Comparison of ENCODE assay signal across 8 mouse cellular contexts in genomic region chr16:4077384-4078061, GRCm38 (mm10). TPM values are rescaled to one million over a fixed set of nuclear protein-coding genes. Genes with fewer than 3 reads are reported as not detected.
DNase-seq lines count a peak whose midpoint lies in the region; ATAC-seq and TF ChIP-seq lines count a peak whose summit lies in the region.

Gene Trap1 (minus strand): TSS chr16:4077827.

- peak; percentile 93 to 95 for TF ChIP-seq POLR2A in MEL (IDR thresholded peaks at IDR 0.05; ENCODE audit: control insufficient read depth in 1 of 2, insufficient read depth in 1 of 2, low read depth in 1 of 2, low read length in 2 of 2, poor library complexity in 1 of 2)
- TF ChIP-seq POLR2A in cerebellum, adult 2 months (IDR thresholded peaks at IDR 0.05; ENCODE audit: borderline replicate concordance, insufficient read depth, low read length), result peak; percentile 85

- no peak for TF ChIP-seq RAD21 in MEL (IDR thresholded peaks at IDR 0.05; ENCODE audit: low read depth, low read length)

- peak; percentile 87 to 89 for ATAC-seq in hematopoietic stem cell, adult 5-6 weeks (replicated peaks in 1 of 2; ENCODE audit: insufficient read depth in 1 of 2, low FRiP score in 2 of 2, low TSS enrichment in 1 of 2, low read depth in 1 of 2, poor library complexity in 2 of 2, severe bottlenecking in 2 of 2)
- peak; percentile 98 for ATAC-seq in lung, embryonic 16.5 days (ENCODE audit: low read depth)

- peak; percentile 95 for DNase-seq in MEL (ENCODE audit: low read depth, low spot score)
- peak; percentile 92 to 98 for DNase-seq in cerebellum, adult 2 months
- DNase-seq in forelimb bud, embryonic 11.5 days (ENCODE audit: low read depth, low spot score), result peak; percentile 85
- peak; percentile 90 for DNase-seq in layer of hippocampus, adult 9-10 months (ENCODE audit: low spot score)
- peak; percentile 96 for DNase-seq in ovary, postnatal 10 days (ENCODE audit: low spot score)
- DNase-seq in thymus, postnatal 10 days (ENCODE audit: low spot score in 2 of 2), result peak; percentile 93 to 97

- H3K9me3 ChIP-seq in MEL (replicated peaks; ENCODE audit: insufficient read depth, low read length), result no peaks in the 10 kb centered on the region
- H3K9me3 ChIP-seq in lung, embryonic 16.5 days (ENCODE audit: control insufficient read depth, low read length), result no peaks in the 10 kb centered on the region

- H3K9ac ChIP-seq in MEL (ENCODE audit: control insufficient read depth, low read depth, low read length, poor library complexity, severe bottlenecking), result peak within 1 kb of the TSS; percentile 90
- peak within 1 kb of the TSS; percentile 91 for H3K9ac ChIP-seq in lung, embryonic 16.5 days (ENCODE audit: low read length)

- H3K79me2 ChIP-seq in MEL (ENCODE audit: control insufficient read depth, insufficient read depth, low read length, poor library complexity), result peaks cover 35% of the 10 kb centered on the region

- under 1% methylated on average over 58 of the region's 58 CpGs for WGBS in cerebellum, adult 2 months
- under 1% methylated on average over 56 of the region's 58 CpGs for WGBS in lung, embryonic 16.5 days

- peaks cover 0 to 47% of the 10 kb centered on the region in 2 experiments; a peak in 2 of 4 replicates for H3K36me3 ChIP-seq in MEL (ENCODE audit: control insufficient read depth in 1 of 2, insufficient read depth in 2 of 2, low read length in 2 of 2)
- H3K36me3 ChIP-seq in lung, embryonic 16.5 days (ENCODE audit: control insufficient read depth, insufficient read depth, low read length), result no peaks in the 10 kb centered on the region

- peak in 1 of 2 experiments; percentile 65; a peak in 2 of 4 replicates for TF ChIP-seq EP300 in MEL (IDR thresholded peaks at IDR 0.05; ENCODE audit: low read depth in 1 of 2, low read length in 2 of 2)

- peak within 1 kb of the TSS; percentile 73 for H3K4me2 ChIP-seq in lung, embryonic 16.5 days (ENCODE audit: low read depth, low read length)

- TF ChIP-seq CTCF in MEL (IDR thresholded peaks at IDR 0.05 in 2 of 3, conservative IDR thresholded peaks at IDR 0.05 in 1 of 3; ENCODE audit: control insufficient read depth in 1 of 3, insufficient read depth in 1 of 3, low read depth in 2 of 3, low read length in 3 of 3, poor library complexity in 1 of 3, severe bottlenecking in 1 of 3), result no peak
- no peak for TF ChIP-seq CTCF in cerebellum, adult 2 months (IDR thresholded peaks at IDR 0.05; ENCODE audit: borderline replicate concordance, insufficient read depth, low read depth, low read length)

- H3K4me1 ChIP-seq in MEL (ENCODE audit: control insufficient read depth in 1 of 2, insufficient read depth in 2 of 2, low read length in 2 of 2), result peaks cover 16 to 36% of the 10 kb centered on the region in 2 experiments
- H3K4me1 ChIP-seq in cerebellum, adult 2 months (ENCODE audit: control insufficient read depth, insufficient read depth, low read length), result peaks cover 3% of the 10 kb centered on the region; the same call in 1 of the 2 replicates
- H3K4me1 ChIP-seq in lung, embryonic 16.5 days (replicated peaks; ENCODE audit: control insufficient read depth, insufficient read depth, low read length), result peaks cover 14% of the 10 kb centered on the region

- peak within 1 kb of the TSS; percentile 93 to 95 for H3K4me3 ChIP-seq in MEL (ENCODE audit: control insufficient read depth in 1 of 2, insufficient read depth in 1 of 2, low read depth in 2 of 2, low read length in 2 of 2)
- H3K4me3 ChIP-seq in cerebellum, adult 2 months (replicated peaks; ENCODE audit: insufficient read depth, low read depth, low read length), result peak within 1 kb of the TSS; percentile 92
- peak within 1 kb of the TSS; percentile 96 for H3K4me3 ChIP-seq in lung, embryonic 16.5 days (ENCODE audit: low read length)

- H3K27ac ChIP-seq in MEL (ENCODE audit: control insufficient read depth, low read depth, low read length), result peak within 1 kb of the TSS; percentile 75
- peak within 1 kb of the TSS; percentile 91 for H3K27ac ChIP-seq in cerebellum, adult 2 months (ENCODE audit: insufficient read depth, low read length)
- H3K27ac ChIP-seq in lung, embryonic 16.5 days (ENCODE audit: low read length), result peak within 1 kb of the TSS; percentile 86

- H3K27me3 ChIP-seq in MEL (ENCODE audit: control insufficient read depth in 1 of 2, insufficient read depth in 2 of 2, low read length in 2 of 2), result no peaks in the 10 kb centered on the region
- no peaks in the 10 kb centered on the region for H3K27me3 ChIP-seq in cerebellum, adult 2 months (ENCODE audit: control insufficient read depth, insufficient read depth, low read length)
- H3K27me3 ChIP-seq in lung, embryonic 16.5 days (ENCODE audit: control insufficient read depth, insufficient read depth, low read depth, low read length), result no peaks in the 10 kb centered on the region

TF ChIP-seq in MEL, 35 proteins besides CTCF, POLR2A, EP300 and RAD21:
- TF ChIP-seq ETS1 (IDR thresholded peaks at IDR 0.05; ENCODE audit: low read depth, low read length) (peak; percentile 49; the same call in 1 of the 2 replicates), HCFC1 (IDR thresholded peaks at IDR 0.05; ENCODE audit: low read depth, low read length) (peak; percentile 98), GATA1 (IDR thresholded peaks at IDR 0.05; ENCODE audit: low read depth, low read length) (no peak), E2F4 (IDR thresholded peaks at IDR 0.05; ENCODE audit: borderline replicate concordance, low read depth, low read length) (no peak), ZMIZ1 (IDR thresholded peaks at IDR 0.05; ENCODE audit: low read depth, low read length) (peak; percentile 88), MAZ (IDR thresholded peaks at IDR 0.05; ENCODE audit: low read depth, low read length) (peak; percentile 96), NRF1 (IDR thresholded peaks at IDR 0.05; ENCODE audit: insufficient read depth, low read depth, low read length, poor library complexity, severe bottlenecking) (0 out of 2 replicates have a peak, but pooled peaks have one; percentile 26), MAFK (IDR thresholded peaks at IDR 0.05; ENCODE audit: borderline replicate concordance, low read depth, low read length) (no peak), ZNF384 (IDR thresholded peaks at IDR 0.05; ENCODE audit: low read depth, low read length) (no peak), SIN3A (IDR thresholded peaks at IDR 0.05; ENCODE audit: low read length) (peak; percentile 98), NELFE (IDR thresholded peaks at IDR 0.05; ENCODE audit: low read depth, low read length) (peak; percentile 97), SMC3 (IDR thresholded peaks at IDR 0.05; ENCODE audit: low read depth, low read length) (no peak), ZKSCAN1 (IDR thresholded peaks at IDR 0.05; ENCODE audit: low read depth, low read length) (no peak), MXI1 (IDR thresholded peaks at IDR 0.05; ENCODE audit: low read depth, low read length) (peak; percentile 95), CHD2 (IDR thresholded peaks at IDR 0.05; ENCODE audit: low read length) (0 out of 2 replicates have a peak, but pooled peaks have one; percentile 28), KAT2A (conservative IDR thresholded peaks at IDR 0.05; ENCODE audit: low read depth, low read length) (peak; percentile 92), MAX (IDR thresholded peaks at IDR 0.05; ENCODE audit: low read length) (peak; percentile 90), TAL1 (IDR thresholded peaks at IDR 0.05; ENCODE audit: low read length) (no peak), POLR2AphosphoS5 (IDR thresholded peaks at IDR 0.05; ENCODE audit: borderline replicate concordance, low read depth, low read length) (peak; percentile 32; the same call in 1 of the 2 replicates), TCF12 (IDR thresholded peaks at IDR 0.05; ENCODE audit: low read depth, low read length) (peak; percentile 80), ZC3H11A (IDR thresholded peaks at IDR 0.05; ENCODE audit: low read depth, low read length) (peak; percentile 29; the same call in 1 of the 2 replicates), MYC (IDR thresholded peaks at IDR 0.05; ENCODE audit: low read depth, low read length) (peak; percentile 77; the same call in 1 of the 2 replicates), MEF2A (IDR thresholded peaks at IDR 0.05; ENCODE audit: extremely low read depth, insufficient replicate concordance, low read depth, low read length, poor library complexity, severe bottlenecking) (no peak; the same call in 1 of the 2 replicates), POLR2AphosphoS2 (IDR thresholded peaks at IDR 0.05; ENCODE audit: low read length) (peak; percentile 91), UBTF (IDR thresholded peaks at IDR 0.05; ENCODE audit: borderline replicate concordance, insufficient read depth, low read depth, low read length) (no peak), USF2 (IDR thresholded peaks at IDR 0.05; ENCODE audit: borderline replicate concordance in 1 of 2, insufficient read depth in 1 of 2, low read depth in 1 of 2, low read length in 2 of 2) (no peak), JUND (IDR thresholded peaks at IDR 0.05; ENCODE audit: low read depth, low read length) (no peak), MYB (IDR thresholded peaks at IDR 0.05; ENCODE audit: low read depth, low read length) (no peak), ELF1 (IDR thresholded peaks at IDR 0.05; ENCODE audit: low read depth, low read length) (peak; percentile 79), USF1 (IDR thresholded peaks at IDR 0.05; ENCODE audit: low read depth, low read length) (no peak), GABPA (IDR thresholded peaks at IDR 0.05; ENCODE audit: low read depth, low read length) (no peak; the same call in 1 of the 2 replicates), TBP (IDR thresholded peaks at IDR 0.05; ENCODE audit: low read depth, low read length) (peak; percentile 82), RCOR1 (IDR thresholded peaks at IDR 0.05; ENCODE audit: low read depth, low read length) (no peak), BHLHE40 (IDR thresholded peaks at IDR 0.05; ENCODE audit: borderline replicate concordance, low read depth, low read length) (no peak), CHD1 (IDR thresholded peaks at IDR 0.05; ENCODE audit: low read depth, low read length) (0 out of 2 replicates have a peak, but pooled peaks have one; percentile 2)

RNA-seq across cellular contexts. Expression of gene Trap1, which starts in this region (rescaled TPM):
- total RNA-seq in MEL (2012; rRNA removed), result 120 and 128 TPM in 2 replicates
- 100 to 1,000 TPM; 214 to 299 TPM for polyA plus RNA-seq in MEL (2012; ENCODE audit: insufficient read depth in 1 of 2, insufficient read length in 2 of 2, low read depth in 1 of 2, low replicate concordance in 2 of 2, missing spikeins in 1 of 2)
- polyA plus RNA-seq in cerebellum, adult 2 months (2012; rRNA removed), result 94.5 and 104 TPM in 2 replicates
- 107 and 152 TPM in 2 replicates for total RNA-seq in hematopoietic stem cell, adult 5-6 weeks (2017)
- polyA plus RNA-seq in lung, embryonic 16.5 days (2015; fragmentation: Nextera tagmentation; extraction: Ambion mirVana), result 88.9 and 90.8 TPM in 2 replicates

Comparison
In these comparisons a context has a peak if more than half of its experiments do, and no peak if none do; other contexts are left out.
1. Peak in every context shown above with its lines: DNase-seq, ATAC-seq, H3K4me3 ChIP-seq and H3K27ac ChIP-seq.